In genomic region chr9:106686983-106687650, GRCm38 (mm10) we compare ENCODE assay signal across 8 mouse cellular contexts. TPM values are rescaled to one million over a fixed set of nuclear protein-coding genes. Genes with fewer than 3 reads are reported as not detected.
A peak's percentile ranks its signal among the peaks of the same experiment; 100 is the strongest.
DNase-seq lines count a peak whose midpoint lies in the region; ATAC-seq lines count a peak whose summit lies in the region.

No protein-coding gene starts in this region.

- no peak overlapping the region for H3K27ac ChIP-seq in embryonic facial prominence, embryonic 10.5 days (replicated peaks)
- H3K27ac ChIP-seq in liver, embryonic 13.5 days: no peak overlapping the region
- no peak overlapping the region for H3K27ac ChIP-seq in stomach, embryonic 16.5 days (ENCODE audit: low read length)

- peaks cover 6% of the 10 kb centered on the region for H3K36me3 ChIP-seq in embryonic facial prominence, embryonic 10.5 days (replicated peaks)
- no peaks in the 10 kb centered on the region; the same call in 1 of the 2 replicates for H3K36me3 ChIP-seq in liver, embryonic 13.5 days
- no peaks in the 10 kb centered on the region for H3K36me3 ChIP-seq in stomach, embryonic 16.5 days (ENCODE audit: control insufficient read depth, insufficient read depth, low read length)

- DNase-seq in A20 (ENCODE audit: low read depth, low spot score): peak; percentile 76
- DNase-seq in adrenal gland, postnatal 10 days: peak; percentile 84
- DNase-seq in embryonic facial prominence, embryonic 10.5 days (ENCODE audit: low spot score): peak; percentile 86
- DNase-seq in heart, adult 9 months (ENCODE audit: low spot score in 2 of 2): peak; percentile 57 to 67
- peak; percentile 87 for DNase-seq in kidney, adult 9 months
- peak; percentile 62 for DNase-seq in liver, embryonic 13.5 days
- peak; percentile 80 for DNase-seq in neural tube, embryonic 10.5 days (ENCODE audit: extremely low spot score, low spot score)

- H3K27me3 ChIP-seq in embryonic facial prominence, embryonic 10.5 days (replicated peaks; ENCODE audit: low read depth, poor library complexity, severe bottlenecking): no peaks in the 10 kb centered on the region
- H3K27me3 ChIP-seq in liver, embryonic 13.5 days: no peaks in the 10 kb centered on the region
- H3K27me3 ChIP-seq in stomach, embryonic 16.5 days (ENCODE audit: control insufficient read depth, insufficient read depth, low read length): no peaks in the 10 kb centered on the region

- WGBS in embryonic facial prominence, embryonic 10.5 days: 31% methylated on average over 8 of the region's 8 CpGs
- 30% methylated on average over 8 of the region's 8 CpGs for WGBS in liver, embryonic 13.5 days (ENCODE audit: insufficient replicate concordance)
- 28% methylated on average over 8 of the region's 8 CpGs for WGBS in stomach, embryonic 16.5 days

- H3K4me2 ChIP-seq in liver, embryonic 13.5 days: 0 out of 2 replicates have a peak overlapping the region, but pooled peaks have one; percentile 21
- peak overlapping the region; percentile 39 for H3K4me2 ChIP-seq in stomach, embryonic 16.5 days (ENCODE audit: low read depth, low read length)

- H3K4me1 ChIP-seq in embryonic facial prominence, embryonic 10.5 days: peaks cover 29% of the 10 kb centered on the region
- H3K4me1 ChIP-seq in liver, embryonic 13.5 days (replicated peaks): peaks cover 38% of the 10 kb centered on the region
- peaks cover 10% of the 10 kb centered on the region for H3K4me1 ChIP-seq in stomach, embryonic 16.5 days (ENCODE audit: control insufficient read depth, insufficient read depth, low read length)

- peak; percentile 37; the same call in 1 of the 2 replicates for ATAC-seq in liver, embryonic 13.5 days (ENCODE audit: low read depth)
- ATAC-seq in stomach, embryonic 16.5 days (ENCODE audit: insufficient read depth, low FRiP score): 0 out of 2 replicates have a peak, but pooled peaks have one; percentile 14

- no peak overlapping the region for H3K9ac ChIP-seq in liver, embryonic 13.5 days
- no peak overlapping the region for H3K9ac ChIP-seq in stomach, embryonic 16.5 days (ENCODE audit: low read length)

- no peaks in the 10 kb centered on the region for H3K9me3 ChIP-seq in embryonic facial prominence, embryonic 10.5 days
- no peaks in the 10 kb centered on the region for H3K9me3 ChIP-seq in liver, embryonic 13.5 days (replicated peaks)
- H3K9me3 ChIP-seq in stomach, embryonic 16.5 days (replicated peaks; ENCODE audit: control insufficient read depth, low read length): no peaks in the 10 kb centered on the region

- peak overlapping the region; percentile 2; the same call in 1 of the 2 replicates for H3K4me3 ChIP-seq in embryonic facial prominence, embryonic 10.5 days
- no peak overlapping the region for H3K4me3 ChIP-seq in liver, embryonic 13.5 days (replicated peaks)
- no peak overlapping the region for H3K4me3 ChIP-seq in stomach, embryonic 16.5 days (replicated peaks; ENCODE audit: low read length)

RNA-seq across cellular contexts. Expression of gene Tex264, which starts 1.4 kb away (rescaled TPM):
- 10 to 100 TPM; 76.4 to 79.0 TPM for total RNA-seq in adrenal gland, postnatal 10 days (2021)
- 27.4 and 28.7 TPM in 2 replicates for polyA plus RNA-seq in embryonic facial prominence, embryonic 10.5 days (2016; fragmentation: Nextera tagmentation; extraction: Ambion mirVana)
- 14.1 and 16.3 TPM in 2 replicates for polyA plus RNA-seq in liver, embryonic 13.5 days (2015; fragmentation: Nextera tagmentation; extraction: Ambion mirVana)
- polyA plus RNA-seq in stomach, embryonic 16.5 days (2015; fragmentation: Nextera tagmentation; extraction: Ambion mirVana): 53.4 and 60.5 TPM in 2 replicates

RNA-seq across cellular contexts. Expression of gene Grm2, which starts 31.2 kb away (rescaled TPM):
- not detected for total RNA-seq in adrenal gland, postnatal 10 days (2021)
- 5.8 and 8.3 TPM in 2 replicates for polyA plus RNA-seq in embryonic facial prominence, embryonic 10.5 days (2016; fragmentation: Nextera tagmentation; extraction: Ambion mirVana)
- not detected in 2 replicates for polyA plus RNA-seq in liver, embryonic 13.5 days (2015; fragmentation: Nextera tagmentation; extraction: Ambion mirVana)
- 0.08 TPM in 1 of 2 replicates, not detected in the other for polyA plus RNA-seq in stomach, embryonic 16.5 days (2015; fragmentation: Nextera tagmentation; extraction: Ambion mirVana)
